Mouse (Mus musculus) MEL (cell line): ENCODE measurements around the gene Tmbim1. TPM values are rescaled to one million over a fixed set of nuclear protein-coding genes. Genes with fewer than 3 reads are reported as not detected.

ENCODE experiments used
- DNase-seq: peaks from one replicate; pipeline ENCODE4 v3.0.0; 2011; ENCODE audit warnings: low read depth, low spot score
- H3K27ac ChIP-seq: 2 replicates; pipeline ENCODE4 v1.5.1; 2012; ENCODE audit warnings: low read depth, mild to moderate bottlenecking, control low read depth, low read length, moderate library complexity; ENCODE audit not compliant: control insufficient read depth
- H3K27me3 ChIP-seq, 2 experiments: fragments of 150-350 bp in 1 of 2; sonication (generic) in 1 of 2; 2 replicates each; pipeline ENCODE4 v1.6.1; 2012; ENCODE audit warnings: low read length in 2 of 2, mild to moderate bottlenecking in 2 of 2, improper control_type of control experiment in 1 of 2, moderate library complexity in 1 of 2; ENCODE audit not compliant: insufficient read depth in 2 of 2, control insufficient read depth in 1 of 2
- H3K36me3 ChIP-seq, 2 experiments: 2 replicates each; pipeline ENCODE4 v1.6.1; 2012 to 2014; ENCODE audit warnings: low read length in 2 of 2, improper control_type of control experiment in 1 of 2, inconsistent platforms in 1 of 2, mild to moderate bottlenecking in 1 of 2; ENCODE audit not compliant: insufficient read depth in 2 of 2, control insufficient read depth in 1 of 2
- H3K4me1 ChIP-seq, 2 experiments: fragments of 150-350 bp in 1 of 2; sonication (generic) in 1 of 2; 2 replicates each; pipeline ENCODE4 v1.6.1; 2012; ENCODE audit warnings: low read length in 2 of 2, improper control_type of control experiment in 1 of 2, mild to moderate bottlenecking in 1 of 2; ENCODE audit not compliant: insufficient read depth in 2 of 2, control insufficient read depth in 1 of 2
- H3K4me3 ChIP-seq, 2 experiments: fragments of 150-350 bp in 1 of 2; sonication (generic) in 1 of 2; 2 replicates each; pipeline ENCODE4 v1.5.1; 2012; ENCODE audit warnings: low read depth in 2 of 2, low read length in 2 of 2, mild to moderate bottlenecking in 2 of 2, moderate library complexity in 2 of 2, control low read depth in 1 of 2, improper control_type of control experiment in 1 of 2; ENCODE audit not compliant: control insufficient read depth in 1 of 2, insufficient read depth in 1 of 2
- H3K79me2 ChIP-seq: 2 replicates; pipeline ENCODE4 v1.6.1; 2012; ENCODE audit warnings: mild to moderate bottlenecking, low read length, moderate library complexity; ENCODE audit not compliant: control insufficient read depth, poor library complexity, insufficient read depth
- H3K9ac ChIP-seq: 2 replicates; pipeline ENCODE4 v1.6.1; 2012; ENCODE audit warnings: low read depth, mild to moderate bottlenecking, control low read depth, low read length, moderate library complexity; ENCODE audit not compliant: control insufficient read depth, poor library complexity, severe bottlenecking
- H3K9me3 ChIP-seq: fragments of 150-350 bp; sonication (generic); replicated peaks from 2 replicates; pipeline ENCODE4 v1.6.1; 2012; ENCODE audit warnings: mild to moderate bottlenecking, low read length, improper control_type of control experiment, moderate library complexity; ENCODE audit not compliant: insufficient read depth
- BHLHE40 ChIP-seq: IDR thresholded peaks from 2 replicates; pipeline ENCODE4 v1.6.1; 2012; ENCODE audit warnings: low read depth, mild to moderate bottlenecking, inconsistent platforms, low read length, improper control_type of control experiment, borderline replicate concordance
- CHD1 ChIP-seq: IDR thresholded peaks from 2 replicates; pipeline ENCODE4 v1.6.1; 2012; ENCODE audit warnings: low read depth, mild to moderate bottlenecking, inconsistent platforms, low read length, improper control_type of control experiment
- CTCF ChIP-seq, 3 experiments: IDR thresholded peaks in 2 of 3; conservative IDR thresholded peaks in 1 of 3; 2 replicates each; pipeline ENCODE4 v1.5.1; 2011 to 2012; ENCODE audit warnings: low read length in 3 of 3, low read depth in 2 of 3, mild to moderate bottlenecking in 2 of 3, improper control_type of control experiment in 1 of 3, inconsistent platforms in 1 of 3, mixed read lengths in 1 of 3, moderate library complexity in 1 of 3; ENCODE audit not compliant: control insufficient read depth in 1 of 3, insufficient read depth in 1 of 3, poor library complexity in 1 of 3, severe bottlenecking in 1 of 3
- ELF1 ChIP-seq: IDR thresholded peaks from 2 replicates; pipeline ENCODE4 v1.6.1; 2014; ENCODE audit warnings: low read depth, mild to moderate bottlenecking, inconsistent platforms, low read length, improper control_type of control experiment, moderate library complexity
- EP300 ChIP-seq, 2 experiments: IDR thresholded peaks; 2 replicates each; pipeline ENCODE4 v1.6.1; 2011; ENCODE audit warnings: improper control_type of control experiment in 2 of 2, low read length in 2 of 2, low read depth in 1 of 2, mild to moderate bottlenecking in 1 of 2
- ETS1 ChIP-seq: IDR thresholded peaks from 2 replicates; pipeline ENCODE4 v1.6.1; 2012; ENCODE audit warnings: low read depth, mild to moderate bottlenecking, inconsistent platforms, low read length, improper control_type of control experiment, moderate library complexity
- GABPA ChIP-seq: IDR thresholded peaks from 2 replicates; pipeline ENCODE4 v1.6.1; 2012; ENCODE audit warnings: low read depth, mild to moderate bottlenecking, inconsistent platforms, low read length, improper control_type of control experiment, moderate library complexity
- GATA1 ChIP-seq: IDR thresholded peaks from 2 replicates; pipeline ENCODE4 v1.6.1; 2011; ENCODE audit warnings: low read depth, low read length, improper control_type of control experiment
- JUND ChIP-seq: IDR thresholded peaks from 2 replicates; pipeline ENCODE4 v1.6.1; 2011; ENCODE audit warnings: low read depth, mild to moderate bottlenecking, improper control_type of control experiment, low read length
- MAFK ChIP-seq: IDR thresholded peaks from 2 replicates; pipeline ENCODE4 v1.6.1; 2011; ENCODE audit warnings: low read depth, mild to moderate bottlenecking, low read length, improper control_type of control experiment, borderline replicate concordance
- MEF2A ChIP-seq: IDR thresholded peaks from 2 replicates; pipeline ENCODE4 v1.6.1; 2014; ENCODE audit warnings: low read depth, mild to moderate bottlenecking, inconsistent platforms, low read length, improper control_type of control experiment; ENCODE audit not compliant: poor library complexity, insufficient replicate concordance, severe bottlenecking; ENCODE audit errors: extremely low read depth
- MXI1 ChIP-seq: IDR thresholded peaks from 2 replicates; pipeline ENCODE4 v1.6.1; 2011; ENCODE audit warnings: mild to moderate bottlenecking, low read depth, low read length, improper control_type of control experiment
- MYC ChIP-seq: IDR thresholded peaks from 2 replicates; pipeline ENCODE4 v1.6.1; 2011; ENCODE audit warnings: low read depth, mild to moderate bottlenecking, low read length, improper control_type of control experiment, moderate library complexity
- NELFE ChIP-seq: IDR thresholded peaks from 2 replicates; pipeline ENCODE4 v1.6.1; 2011; ENCODE audit warnings: low read depth, low read length, improper control_type of control experiment
- NRF1 ChIP-seq: IDR thresholded peaks from 2 replicates; pipeline ENCODE4 v1.6.1; 2014; ENCODE audit warnings: low read depth, mild to moderate bottlenecking, inconsistent platforms, low read length, improper control_type of control experiment, moderate library complexity; ENCODE audit not compliant: poor library complexity, insufficient read depth, severe bottlenecking
- POLR2AphosphoS2 ChIP-seq: IDR thresholded peaks from 2 replicates; pipeline ENCODE4 v1.6.1; 2011; ENCODE audit warnings: low read length, improper control_type of control experiment
- RCOR1 ChIP-seq: IDR thresholded peaks from 2 replicates; pipeline ENCODE4 v1.6.1; 2012; ENCODE audit warnings: low read depth, mild to moderate bottlenecking, inconsistent platforms, low read length, improper control_type of control experiment
- TAL1 ChIP-seq: IDR thresholded peaks from 2 replicates; pipeline ENCODE4 v1.6.1; 2012; ENCODE audit warnings: mild to moderate bottlenecking, inconsistent platforms, low read length, moderate library complexity, mixed read lengths
- TBP ChIP-seq: IDR thresholded peaks from 2 replicates; pipeline ENCODE4 v1.8.0; 2011; ENCODE audit warnings: low read depth, low read length, improper control_type of control experiment
- TCF12 ChIP-seq: IDR thresholded peaks from 2 replicates; pipeline ENCODE4 v1.6.1; 2014; ENCODE audit warnings: low read depth, mild to moderate bottlenecking, inconsistent platforms, low read length, improper control_type of control experiment, moderate library complexity
- UBTF ChIP-seq: IDR thresholded peaks from 2 replicates; pipeline ENCODE4 v1.6.1; 2012; ENCODE audit warnings: low read depth, mild to moderate bottlenecking, inconsistent platforms, low read length, improper control_type of control experiment, moderate library complexity, borderline replicate concordance; ENCODE audit not compliant: insufficient read depth
- USF1 ChIP-seq: IDR thresholded peaks from 2 replicates; pipeline ENCODE4 v1.6.1; 2014; ENCODE audit warnings: low read depth, mild to moderate bottlenecking, inconsistent platforms, low read length, improper control_type of control experiment, moderate library complexity
- ZMIZ1 ChIP-seq: IDR thresholded peaks from 2 replicates; pipeline ENCODE4 v1.6.1; 2012; ENCODE audit warnings: low read depth, mild to moderate bottlenecking, inconsistent platforms, low read length, improper control_type of control experiment, moderate library complexity
- ZNF384 ChIP-seq: IDR thresholded peaks from 2 replicates; pipeline ENCODE4 v1.6.1; 2012; ENCODE audit warnings: low read depth, mild to moderate bottlenecking, inconsistent platforms, low read length, improper control_type of control experiment
- polyA plus RNA-seq, 2 experiments: library from polyadenylated mRNA; stranded (reverse) in 1 of 2; unstranded in 1 of 2; fragments of >175 nt in 1 of 2; fragments of >200 nt in 1 of 2; gene quantifications; 2 replicates each; pipeline versions ENCODE4 v1.2.1 to v1.2.4; 2012; ENCODE audit warnings: low replicate concordance in 2 of 2, low read depth in 1 of 2; ENCODE audit not compliant: insufficient read length in 2 of 2, insufficient read depth in 1 of 2, missing spikeins in 1 of 2
- total RNA-seq: library from RNA; depleted of rRNA; stranded (reverse); fragments of 300-350 nt; gene quantifications from 2 replicates; pipeline ENCODE4 v1.2.3, GENCODE M21; 2012

Gene Tmbim1
- total and polyA plus RNA-seq, 3 experiments, result 13.0 to 20.8 TPM; not detected in 1

DNA sequence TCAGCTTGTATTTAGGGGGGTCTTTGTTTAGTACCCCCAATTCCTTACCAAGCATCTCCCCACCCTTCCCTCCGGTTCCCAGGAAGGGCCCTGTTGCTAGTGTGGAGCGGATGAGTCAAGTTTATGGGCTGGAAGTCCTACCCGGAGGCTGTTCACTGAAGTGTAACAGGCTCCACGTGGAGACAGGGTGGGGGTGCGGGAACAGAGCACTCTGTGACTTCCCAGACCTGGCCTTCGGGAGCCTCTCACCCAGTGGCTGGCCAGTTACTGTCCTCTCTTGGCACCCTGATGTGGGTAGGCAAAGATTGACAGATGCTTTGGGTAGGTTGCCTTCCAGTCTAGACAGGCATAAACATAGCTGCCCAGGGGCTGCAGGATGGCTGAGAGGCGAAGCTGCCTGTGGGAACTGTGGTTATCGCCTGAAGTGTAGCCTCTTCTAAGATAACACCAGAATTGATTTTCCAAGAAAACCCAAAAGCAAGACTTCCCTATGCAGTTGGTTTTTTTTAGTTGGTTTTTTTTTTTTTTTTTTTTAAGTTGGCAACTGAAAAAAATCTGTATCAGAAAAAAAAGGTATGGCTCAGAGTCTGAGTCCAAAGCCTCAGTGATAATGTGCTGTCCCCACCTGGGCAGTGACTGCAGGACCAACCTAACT, 27.4 kb downstream of the Tmbim1 start:
- Histone ChIP-seq H3K4me3 (no peak overlapping the region), H3K4me1 (no peaks in the 10 kb centered on the region)
- DNase-seq, result peak; percentile 29

DNA sequence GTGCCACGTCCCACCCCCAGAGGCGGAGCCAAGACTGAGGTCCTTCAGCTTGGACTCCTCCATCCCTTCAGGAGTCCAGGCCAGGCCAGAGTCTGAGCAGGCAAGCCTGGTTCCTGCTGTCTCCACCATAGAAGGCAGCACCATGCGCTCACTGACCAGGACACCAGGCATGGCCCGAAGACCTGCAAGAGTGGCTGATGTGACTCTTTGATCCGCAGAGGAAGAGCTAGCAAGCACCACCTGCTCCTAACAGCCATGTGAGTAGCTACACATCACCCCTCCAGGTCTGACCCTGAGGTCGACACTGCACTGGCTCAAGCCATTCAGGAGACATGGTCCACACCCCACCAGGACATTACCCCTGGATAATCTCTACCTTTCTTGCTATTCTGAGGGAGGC, 28.4 kb downstream of the Tmbim1 start:
- Histone ChIP-seq H3K9ac (no peak overlapping the region), H3K79me2 (no peaks in the 10 kb centered on the region), H3K27ac (no peak overlapping the region), H3K4me3 (no peak overlapping the region), H3K9me3 (no peaks in the 10 kb centered on the region), H3K36me3 (no peaks in the 10 kb centered on the region), H3K4me1 (no peaks in the 10 kb centered on the region), H3K27me3 (no peaks in the 10 kb centered on the region)
- DNase-seq, result no peak
- no peak for TF ChIP-seq JUND
- TF ChIP-seq ELF1, result no peak
- TF ChIP-seq BHLHE40, result no peak
- no peak for TF ChIP-seq NRF1
- no peak for TF ChIP-seq ZMIZ1
- no peak for TF ChIP-seq NELFE
- no peak for TF ChIP-seq ETS1
- TF ChIP-seq CTCF (IDR thresholded peaks at IDR 0.05 in 2 of 3, conservative IDR thresholded peaks at IDR 0.05 in 1 of 3; ENCODE audit: control insufficient read depth in 1 of 3, insufficient read depth in 1 of 3, low read depth in 2 of 3, low read length in 3 of 3, poor library complexity in 1 of 3, severe bottlenecking in 1 of 3), result no peak
- TF ChIP-seq USF1, result no peak
- TF ChIP-seq MYC, result no peak
- no peak for TF ChIP-seq GABPA
- no peak for TF ChIP-seq RCOR1
- no peak for TF ChIP-seq UBTF
- TF ChIP-seq MEF2A, result no peak
- no peak for TF ChIP-seq POLR2AphosphoS2
- TF ChIP-seq CHD1, result no peak
- no peak for TF ChIP-seq TCF12
- TF ChIP-seq TBP, result no peak

More for the DNA sequence above, 27.4 kb downstream of the Tmbim1 start:
- Histone ChIP-seq H3K79me2 (peaks cover 2% of the 10 kb centered on the region; the same call in 1 of the 2 replicates), H3K9me3 (no peaks in the 10 kb centered on the region), H3K9ac (no peak overlapping the region), H3K36me3 (no peaks in the 10 kb centered on the region), H3K27me3 (no peaks in the 10 kb centered on the region), H3K27ac (no peak overlapping the region)
- TF ChIP-seq EP300 (IDR thresholded peaks at IDR 0.05; ENCODE audit: low read depth in 1 of 2, low read length in 2 of 2) (peak in 1 of 2 experiments; percentile 50; a peak in 1 of 4 replicates), ZNF384 (peak; percentile 94), RCOR1 (peak; percentile 93), MAFK (no peak), TAL1 (0 out of 2 replicates have a peak, but pooled peaks have one; percentile 22), MXI1 (no peak), GATA1 (peak; percentile 43)
